Mouse (Mus musculus) right cerebral cortex, adult 18-20 months (tissue): ENCODE measurements around the gene Vax1.

Source experiments
- DNase-seq: peaks from one replicate; pipeline ENCODE4 v3.0.0; 2022; ENCODE audit warnings: mixed read lengths

Gene Vax1

GRCm38 (mm10) chr19:59169936-59170765, at the start of gene Vax1:
Vax1 (minus strand) TSS chr19:59170056.
- no peak for DNase-seq

GRCm38 (mm10) chr19:59218991-59219390, 49.1 kb upstream of the Vax1 start, which contains the start of gene Kcnk18:
Kcnk18 (plus strand) TSS chr19:59219214.
- no peak for DNase-seq

GRCm38 (mm10) chr19:59216891-59217290, 47.0 kb upstream of the Vax1 start:
- no peak for DNase-seq

GRCm38 (mm10) chr19:59208986-59209385, 39.1 kb upstream of the Vax1 start:
- no peak for DNase-seq

- peak; percentile 77 for DNase-seq
Observed at GRCm38 (mm10) chr19:59208475-59208874, 38.6 kb upstream of the Vax1 start.

GRCm38 (mm10) chr19:59198161-59198560, 28.3 kb upstream of the Vax1 start:
- peak; percentile 18 for DNase-seq

- DNase-seq: peak; percentile 38
Observed at GRCm38 (mm10) chr19:59196111-59196666, 26.3 kb upstream of the Vax1 start.

- DNase-seq: no peak
Observed at GRCm38 (mm10) chr19:59195181-59195770, 25.4 kb upstream of the Vax1 start.

- DNase-seq: no peak
Observed at GRCm38 (mm10) chr19:59193986-59194820, 24.3 kb upstream of the Vax1 start.

GRCm38 (mm10) chr19:59193456-59193855, 23.6 kb upstream of the Vax1 start:
- no peak for DNase-seq

GRCm38 (mm10) chr19:59192491-59192890, 22.6 kb upstream of the Vax1 start:
- DNase-seq: no peak

- no peak for DNase-seq
Observed at GRCm38 (mm10) chr19:59191123-59191505, 21.3 kb upstream of the Vax1 start.

- no peak for DNase-seq
Observed at GRCm38 (mm10) chr19:59190431-59191122, 20.7 kb upstream of the Vax1 start.

- DNase-seq: no peak
Observed at GRCm38 (mm10) chr19:59188981-59189380, 19.1 kb upstream of the Vax1 start.

- DNase-seq: no peak
Observed at GRCm38 (mm10) chr19:59184000-59184399, 14.1 kb upstream of the Vax1 start.

- no peak for DNase-seq
Observed at GRCm38 (mm10) chr19:59173341-59174015, 3.6 kb upstream of the Vax1 start.

GRCm38 (mm10) chr19:59172781-59173180, 2.9 kb upstream of the Vax1 start:
- DNase-seq: no peak

- DNase-seq: no peak
Observed at GRCm38 (mm10) chr19:59171871-59172245, 2.0 kb upstream of the Vax1 start.

- DNase-seq: no peak
Observed at GRCm38 (mm10) chr19:59171151-59171870, 1.5 kb upstream of the Vax1 start.

- DNase-seq: no peak
Observed at GRCm38 (mm10) chr19:59170766-59171095, 875 bp upstream of the Vax1 start.
